Mouse (Mus musculus) bone marrow macrophage, adult 2 months (primary cell): ENCODE data around the gene Gm9767. TPM values are rescaled to one million over a fixed set of nuclear protein-coding genes. Genes with fewer than 3 reads are reported as not detected.

Experiments
- H3K27ac ChIP-seq: 2 replicates; pipeline ENCODE4 v1.5.1; 2012; ENCODE audit warnings: low read depth, low read length; ENCODE audit not compliant: insufficient read depth
- H3K4me1 ChIP-seq: 2 replicates; pipeline ENCODE4 v1.6.1; 2012; ENCODE audit warnings: low read length; ENCODE audit not compliant: control insufficient read depth, insufficient read depth
- H3K4me3 ChIP-seq: 2 replicates; pipeline ENCODE4 v1.5.1; 2012; ENCODE audit warnings: mild to moderate bottlenecking, low read length, moderate library complexity; ENCODE audit not compliant: insufficient read depth
- CTCF ChIP-seq: IDR thresholded peaks from 2 replicates; pipeline ENCODE4 v1.5.1; 2012; ENCODE audit warnings: low read depth, mild to moderate bottlenecking, low read length, moderate library complexity
- POLR2A ChIP-seq: IDR thresholded peaks from 2 replicates; pipeline ENCODE4 v1.6.1; 2012; ENCODE audit warnings: mild to moderate bottlenecking, low read depth, low read length, borderline replicate concordance
- polyA plus RNA-seq: library from polyadenylated mRNA; stranded (reverse); fragments of >200 nt; gene quantifications from 2 replicates; pipeline ENCODE4 v1.2.4, GENCODE M21; 2012; ENCODE audit not compliant: missing spikeins, insufficient read depth, insufficient read length

Gm9767 gene
- not detected in 2 replicates for polyA plus RNA-seq

GRCm38 (mm10) chr10:26077671-26078481, at the start of gene Gm9767:
Gene Gm9767, plus strand, starts transcription at chr10:26078255.
- TF ChIP-seq POLR2A (no peak), CTCF (no peak)
- Histone ChIP-seq H3K27ac (no peak within 1 kb of the TSS), H3K4me1 (no peaks in the 10 kb centered on the region), H3K4me3 (peak within 1 kb of the TSS; percentile 18)

- Histone ChIP-seq H3K4me1 (no peaks in the 10 kb centered on the region), H3K4me3 (no peak overlapping the region), H3K27ac (no peak overlapping the region)
- TF ChIP-seq POLR2A: no peak
- TF ChIP-seq CTCF: no peak
Measured at GRCm38 (mm10) chr10:26034931-26035330, 43.1 kb upstream of the Gm9767 start.

- Histone ChIP-seq H3K4me3 (no peak overlapping the region), H3K4me1 (no peaks in the 10 kb centered on the region), H3K27ac (no peak overlapping the region)
- TF ChIP-seq CTCF (no peak), POLR2A (no peak)
Measured at GRCm38 (mm10) chr10:26051177-26051576, 26.9 kb upstream of the Gm9767 start.

DNA sequence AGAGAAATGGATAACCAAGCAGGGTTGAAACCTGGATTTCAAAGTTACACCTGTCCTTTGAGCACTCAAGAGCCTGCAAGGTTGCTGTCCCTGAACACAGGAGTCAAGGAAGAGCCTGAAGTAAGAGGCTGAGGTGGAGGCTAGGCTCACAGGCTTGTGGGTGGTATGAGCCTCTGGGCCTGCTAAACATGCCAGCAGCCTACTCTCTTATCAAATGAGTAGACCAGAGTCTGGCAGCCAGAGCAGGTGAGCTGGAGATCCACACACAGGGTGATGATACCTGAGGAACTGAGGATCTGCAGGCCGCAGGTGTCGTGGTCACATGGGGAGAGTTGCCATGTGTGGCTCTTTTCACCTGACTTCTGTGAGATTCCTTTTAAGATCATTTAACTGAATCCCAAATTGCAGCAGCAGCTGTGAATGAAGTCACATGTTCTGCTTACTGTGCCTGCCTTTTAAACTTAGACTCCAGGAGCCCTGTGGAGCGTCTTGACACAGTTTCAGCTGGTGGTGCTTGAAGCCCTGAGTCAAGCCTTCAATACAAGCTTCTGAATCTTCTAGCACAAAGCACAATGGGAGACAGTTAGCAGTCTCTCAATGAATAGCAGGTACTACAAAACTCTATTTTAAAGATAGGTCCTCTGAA, 18.3 kb upstream of the Gm9767 start:
- Histone ChIP-seq H3K27ac (no peak overlapping the region), H3K4me1 (no peaks in the 10 kb centered on the region), H3K4me3 (no peak overlapping the region)
- no peak for TF ChIP-seq POLR2A
- no peak for TF ChIP-seq CTCF

- no peak overlapping the region for H3K4me3 ChIP-seq
- no peaks in the 10 kb centered on the region for H3K4me1 ChIP-seq
- no peak overlapping the region for H3K27ac ChIP-seq
- TF ChIP-seq POLR2A (no peak), CTCF (no peak)
Measured at GRCm38 (mm10) chr10:26063071-26063470, 15.0 kb upstream of the Gm9767 start.

GRCm38 (mm10) chr10:26071986-26072385, 6.1 kb upstream of the Gm9767 start:
- Histone ChIP-seq H3K4me1 (no peaks in the 10 kb centered on the region), H3K27ac (no peak overlapping the region), H3K4me3 (no peak overlapping the region)
- no peak for TF ChIP-seq POLR2A
- no peak for TF ChIP-seq CTCF

DNA sequence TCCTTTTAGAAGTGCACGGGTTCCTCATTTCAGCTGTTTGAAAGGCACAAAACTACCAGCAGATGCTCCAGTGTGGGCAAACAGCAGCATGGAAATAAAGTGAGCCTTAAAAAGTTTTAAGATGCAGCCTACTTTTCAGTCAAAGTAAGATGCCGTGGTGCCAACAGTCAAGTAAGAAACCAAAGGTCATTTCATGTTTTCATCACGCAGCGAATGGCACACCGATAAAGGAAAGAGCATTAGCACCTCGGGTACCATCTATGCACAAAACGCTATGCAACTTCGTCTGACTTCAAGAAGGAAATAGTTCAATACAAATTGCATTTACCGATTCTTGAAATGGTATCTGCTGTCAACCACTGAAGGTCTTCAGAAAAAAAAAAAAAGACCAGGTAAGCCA, 1.1 kb upstream of the Gm9767 start:
- Histone ChIP-seq H3K4me1 (no peaks in the 10 kb centered on the region), H3K27ac (no peak overlapping the region), H3K4me3 (no peak overlapping the region)
- no peak for TF ChIP-seq CTCF
- TF ChIP-seq POLR2A: no peak

DNA sequence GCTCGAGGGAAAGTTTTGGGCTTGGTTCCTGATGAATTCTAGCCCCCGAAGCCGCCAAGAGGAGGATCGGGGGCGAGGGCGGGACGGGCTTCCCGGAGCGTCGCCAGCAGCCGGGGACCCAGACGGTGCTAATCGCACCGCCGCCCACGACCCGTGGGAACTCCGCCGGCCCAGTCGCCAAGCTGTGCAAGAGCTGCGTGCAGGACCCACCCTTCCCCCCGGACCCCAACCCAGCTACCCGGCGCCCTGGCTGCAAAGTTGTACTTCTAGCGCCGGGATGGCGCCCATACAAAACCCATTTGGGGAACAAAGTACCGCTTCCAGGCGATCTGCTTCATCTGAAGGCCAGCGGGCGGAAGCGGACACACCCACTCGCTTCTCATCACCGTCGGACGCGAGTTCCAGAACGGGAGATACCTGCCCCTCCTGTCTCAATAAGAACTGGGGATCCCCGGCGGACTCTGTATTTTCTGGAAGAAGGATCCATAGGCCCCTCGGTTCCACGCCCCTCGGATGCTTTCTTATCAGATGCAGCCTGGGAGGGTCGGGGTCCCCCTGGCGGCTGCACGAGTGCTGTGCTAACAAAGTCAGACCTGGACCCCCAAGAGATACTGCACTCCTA, 577 bp downstream of the Gm9767 start, which contains the start of gene Tmem200a:
Gene Tmem200a (minus strand): TSS at position 532 of the 622 bp plus-strand sequence.
- Histone ChIP-seq H3K4me3 (peak within 1 kb of the TSS; percentile 18), H3K4me1 (no peaks in the 10 kb centered on the region)
- TF ChIP-seq POLR2A: no peak
- peak; percentile 27; the same call in 1 of the 2 replicates for TF ChIP-seq CTCF

GRCm38 (mm10) chr10:26079678-26080077, 1.6 kb downstream of the Gm9767 start:
- H3K27ac ChIP-seq: no peak overlapping the region
- H3K4me1 ChIP-seq: no peaks in the 10 kb centered on the region
- H3K4me3 ChIP-seq: no peak overlapping the region
- TF ChIP-seq CTCF (no peak), POLR2A (no peak)

More for the DNA sequence above, 577 bp downstream of the Gm9767 start, which contains the start of gene Tmem200a:
- no peak within 1 kb of the TSS for H3K27ac ChIP-seq
